Mouse (Mus musculus) liver, embryonic 14.5 days (tissue): ENCODE data around the gene Tollip. TPM values are rescaled to one million over a fixed set of nuclear protein-coding genes. Genes with fewer than 3 reads are reported as not detected.
"Not testable (repeated sequence)": the region's sequence is repeated elsewhere in the genome, so short reads cannot be mapped to it uniquely, and the experiment has no call there.

ENCODE experiments used
- ATAC-seq: fragments of 200-750 bp; cut with Nextera tagmentation; 2 replicates; pipeline ENCODE4 v1.8.0; 2017; ENCODE audit warnings: moderate number of reproducible peaks, mild to moderate bottlenecking, moderate library complexity; ENCODE audit not compliant: insufficient read depth
- DNase-seq, 3 experiments: peaks; one replicate each; pipeline ENCODE4 v3.0.0-alpha.2; 2012 to 2013; ENCODE audit warnings: low read depth in 3 of 3, low spot score in 3 of 3
- H3K27ac ChIP-seq: fragments of 300-500 bp; sonication (generic); 2 replicates; pipeline ENCODE4 v1.5.1; 2014; ENCODE audit warnings: moderate library complexity, mild to moderate bottlenecking, control low read depth, inconsistent platforms
- H3K27me3 ChIP-seq: fragments of 300-500 bp; sonication (generic); 2 replicates; pipeline ENCODE4 v1.6.1; 2014; ENCODE audit warnings: mild to moderate bottlenecking, low read length, moderate library complexity; ENCODE audit not compliant: control insufficient read depth, insufficient read depth
- H3K36me3 ChIP-seq: fragments of 300-500 bp; sonication (generic); replicated peaks from 2 replicates; pipeline ENCODE4 v1.6.1; 2014; ENCODE audit warnings: low read depth; ENCODE audit not compliant: control insufficient read depth, insufficient read depth
- H3K4me1 ChIP-seq, 2 experiments: fragments of 200-500 bp in 1 of 2; fragments of 300-500 bp in 1 of 2; sonication (generic) in 1 of 2; replicated peaks; 2 replicates each; pipeline ENCODE4 v1.6.1; 2012 to 2014; ENCODE audit warnings: antibody characterized with exemption in 1 of 2, inconsistent platforms in 1 of 2, low read length in 1 of 2; ENCODE audit not compliant: control insufficient read depth in 2 of 2, insufficient read depth in 2 of 2
- H3K4me2 ChIP-seq: fragments of 300-500 bp; sonication (generic); 2 replicates; pipeline ENCODE4 v1.6.1; 2014; ENCODE audit warnings: low read depth, mild to moderate bottlenecking, control low read depth, moderate library complexity
- H3K4me3 ChIP-seq, 2 experiments: fragments of 200-500 bp in 1 of 2; fragments of 300-500 bp in 1 of 2; sonication (generic) in 1 of 2; 2 replicates each; pipeline ENCODE4 v1.5.1; 2012 to 2014; ENCODE audit warnings: low read depth in 2 of 2, low read length in 2 of 2, mild to moderate bottlenecking in 2 of 2, control low read depth in 1 of 2, inconsistent platforms in 1 of 2, moderate library complexity in 1 of 2; ENCODE audit not compliant: insufficient read depth in 1 of 2
- H3K9ac ChIP-seq: fragments of 300-500 bp; sonication (generic); replicated peaks from 2 replicates; pipeline ENCODE4 v1.6.1; 2014; ENCODE audit warnings: mild to moderate bottlenecking, control low read depth, moderate library complexity
- H3K9me3 ChIP-seq: fragments of 300-500 bp; sonication (generic); 2 replicates; pipeline ENCODE4 v1.6.1; 2016; ENCODE audit warnings: low read length, mixed read lengths; ENCODE audit not compliant: control insufficient read depth
- CTCF ChIP-seq: IDR thresholded peaks from 2 replicates; pipeline ENCODE4 v1.5.1; 2016; ENCODE audit warnings: antibody characterized with exemption, low read depth, control low read depth
- EP300 ChIP-seq: IDR thresholded peaks from 2 replicates; pipeline ENCODE4 v1.6.1; 2016; ENCODE audit warnings: antibody characterized with exemption, low read depth
- WGBS: fragments of 180-500 bp; shearing (Covaris S2); extraction: QIAGEN DNeasy Blood & Tissue Kit; methylation state at CpG from one replicate; pipeline ENCODE4 v1.1.7; 2014; ENCODE audit not compliant: insufficient replicate concordance; 5-methylcytosine and 5-hydroxymethylcytosine counted together
- polyA plus RNA-seq, 2 experiments: library from polyadenylated mRNA; depleted of rRNA in 1 of 2; stranded (reverse) in 1 of 2; unstranded in 1 of 2; fragments of >200 nt; fragmentation: Nextera tagmentation in 1 of 2; extraction: Ambion mirVana in 1 of 2; gene quantifications; 2 replicates each; pipeline versions ENCODE4 v1.2.1 to v1.2.3; 2012 to 2014

Gene Tollip
- polyA plus RNA-seq, 2 experiments, result 15.3 to 18.0 TPM

GRCm38 (mm10) chr7:141934951-141935350 lies 16.6 kb upstream of the Tollip start:
- Histone ChIP-seq H3K4me2 (no peak overlapping the region), H3K9me3 (no peaks in the 10 kb centered on the region), H3K4me3 (no peak overlapping the region), H3K4me1 (no peaks in the 10 kb centered on the region), H3K27ac (no peak overlapping the region), H3K27me3 (no peaks in the 10 kb centered on the region), H3K36me3 (no peaks in the 10 kb centered on the region), H3K9ac (no peak overlapping the region)
- 69% methylated on average over 6 of the region's 6 CpGs for WGBS
- no peak for ATAC-seq
- no peak for DNase-seq
- TF ChIP-seq EP300 (no peak), CTCF (no peak)

GRCm38 (mm10) chr7:141934128-141934898 lies 16.0 kb upstream of the Tollip start:
- Histone ChIP-seq H3K36me3 (no peaks in the 10 kb centered on the region), H3K27ac (no peak overlapping the region), H3K27me3 (no peaks in the 10 kb centered on the region), H3K9me3 (no peaks in the 10 kb centered on the region), H3K4me1 (no peaks in the 10 kb centered on the region), H3K4me3 (no peak overlapping the region), H3K9ac (no peak overlapping the region), H3K4me2 (no peak overlapping the region)
- no peak for TF ChIP-seq CTCF
- no peak for TF ChIP-seq EP300
- DNase-seq (no peak), ATAC-seq (no peak)
- 53% methylated on average over 7 of the region's 7 CpGs for WGBS

GRCm38 (mm10) chr7:141928642-141929041 lies 10.3 kb upstream of the Tollip start:
- Histone ChIP-seq H3K36me3 (no peaks in the 10 kb centered on the region), H3K4me2 (no peak overlapping the region), H3K9me3 (no peaks in the 10 kb centered on the region), H3K4me3 (no peak overlapping the region), H3K27ac (no peak overlapping the region), H3K9ac (no peak overlapping the region), H3K27me3 (no peaks in the 10 kb centered on the region), H3K4me1 (no peaks in the 10 kb centered on the region)
- TF ChIP-seq CTCF, result no peak
- no peak for TF ChIP-seq EP300
- ATAC-seq, result no peak
- WGBS, result 51% methylated on average over 10 of the region's 10 CpGs
- no peak for DNase-seq

- WGBS, result 5% methylated on average over 7 of the region's 7 CpGs
- TF ChIP-seq EP300 (no peak), CTCF (peak; percentile 95)
- no peaks in the 10 kb centered on the region for H3K27me3 ChIP-seq
- H3K4me3 ChIP-seq, result no peak overlapping the region
- no peak overlapping the region for H3K4me2 ChIP-seq
- H3K9ac ChIP-seq, result no peak overlapping the region
- H3K9me3 ChIP-seq, result no peaks in the 10 kb centered on the region
- DNase-seq (peak in 2 of 3 experiments; percentile 17 to 28), ATAC-seq (no peak)
- no peaks in the 10 kb centered on the region for H3K36me3 ChIP-seq
- H3K4me1 ChIP-seq, result no peaks in the 10 kb centered on the region
- no peak overlapping the region for H3K27ac ChIP-seq
These were observed 6.6 kb upstream of the Tollip start for GRCm38 (mm10) chr7:141924917-141925316.

- H3K4me1 ChIP-seq, H3K9ac ChIP-seq, DNase-seq, ATAC-seq, H3K4me2 ChIP-seq, H3K4me3 ChIP-seq, H3K36me3 ChIP-seq, H3K27ac ChIP-seq, H3K27me3 ChIP-seq, H3K9me3 ChIP-seq: not testable (repeated sequence)
- 83% methylated on average over 17 of the region's 17 CpGs for WGBS
These were observed 5.8 kb upstream of the Tollip start for GRCm38 (mm10) chr7:141924121-141924520.
